Mouse (Mus musculus): ENCODE measurements around the gene Krtap5-2.
A peak's percentile ranks its signal among the peaks of the same experiment; 100 is the strongest.
"Not testable (repeated sequence)": the region's sequence is repeated elsewhere in the genome, so short reads cannot be mapped to it uniquely, and the experiment has no call there.

Krtap5-2 gene

DNA sequence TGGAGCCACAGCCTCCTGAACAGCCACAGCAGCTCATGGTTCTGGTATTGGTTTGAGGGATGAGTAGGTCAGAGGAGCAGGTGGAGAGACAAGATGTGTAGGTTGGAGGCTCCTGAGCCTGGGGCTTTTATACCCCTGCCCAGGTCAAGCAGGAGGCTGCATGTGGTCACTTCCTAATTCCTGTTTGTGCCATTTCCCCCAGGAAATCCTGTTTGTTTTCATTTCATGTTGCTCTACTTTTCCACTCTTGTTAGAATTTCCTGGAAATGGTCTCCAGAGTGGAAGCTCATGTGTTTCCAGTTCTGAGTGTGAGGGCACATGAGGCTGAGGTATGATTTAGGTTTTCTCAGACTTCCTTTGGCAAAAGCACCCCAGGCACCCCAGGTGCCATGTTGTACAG is at the start of gene Krtap5-2:
Gene Krtap5-2 (minus strand): TSS at position 101 of the 400 bp plus-strand sequence.
- not testable (repeated sequence) for DNase-seq

DNA sequence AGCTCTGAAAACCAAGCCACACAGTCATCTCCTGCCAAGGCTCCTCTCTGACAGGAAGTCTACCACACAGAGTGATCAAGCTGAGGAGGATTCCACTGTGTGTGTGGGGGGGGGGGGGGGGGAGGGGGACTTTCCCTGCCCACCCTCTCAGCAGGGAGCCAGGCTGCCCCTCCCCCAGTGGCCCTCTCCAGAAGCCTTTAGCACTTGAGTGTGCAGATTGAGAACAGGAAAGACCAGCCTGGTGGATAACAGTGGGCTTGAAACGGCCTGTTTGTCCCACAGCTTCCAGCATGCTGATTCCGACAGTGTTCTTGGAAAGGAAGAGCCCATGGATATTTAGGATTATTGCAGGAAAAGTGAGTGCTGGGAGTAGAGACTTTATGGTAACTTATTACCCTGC is 48.7 kb upstream of the Krtap5-2 start:
- no peak for DNase-seq

DNA sequence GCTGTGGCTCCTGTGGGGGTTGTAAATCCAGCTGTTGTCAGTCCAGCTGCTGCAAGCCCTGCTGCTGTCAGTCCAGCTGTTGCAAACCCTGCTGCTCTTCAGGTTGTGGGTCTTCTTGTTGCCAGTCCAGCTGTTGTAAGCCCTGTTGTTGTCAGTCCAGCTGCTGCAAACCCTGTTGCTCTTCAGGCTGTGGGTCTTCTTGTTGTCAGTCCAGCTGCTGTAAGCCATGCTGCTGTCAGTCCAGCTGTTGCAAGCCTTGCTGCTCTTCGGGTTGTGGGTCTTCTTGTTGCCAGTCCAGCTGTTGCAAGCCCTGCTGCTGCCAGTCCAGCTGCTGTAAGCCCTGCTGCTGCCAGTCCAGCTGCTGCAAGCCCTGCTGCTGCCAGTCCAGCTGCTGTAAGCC is 36.3 kb upstream of the Krtap5-2 start:
- not testable (repeated sequence) for DNase-seq

DNA sequence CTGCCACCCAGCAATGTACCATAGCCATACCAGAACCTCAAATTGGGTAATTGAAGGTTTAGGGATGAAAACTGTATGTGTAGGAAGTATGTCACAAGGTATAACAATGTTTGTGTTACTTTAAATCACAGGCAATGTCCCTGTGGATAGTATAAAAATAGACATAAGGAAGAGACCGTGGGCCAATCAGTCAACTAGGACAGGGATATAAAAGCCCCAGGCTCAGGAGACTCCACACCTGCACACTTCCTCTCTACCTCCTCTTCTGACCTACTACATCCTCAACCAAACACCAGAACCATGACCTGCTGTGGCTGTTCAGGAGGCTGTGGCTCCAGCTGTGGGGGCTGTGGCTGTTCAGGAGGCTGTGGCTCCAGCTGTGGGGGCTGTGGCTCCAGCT is 35.8 kb upstream of the Krtap5-2 start, which contains the start of gene Gm7579:
Gene Gm7579 (plus strand): TSS at position 301 of the 400 bp plus-strand sequence.
- no peak for DNase-seq

DNA sequence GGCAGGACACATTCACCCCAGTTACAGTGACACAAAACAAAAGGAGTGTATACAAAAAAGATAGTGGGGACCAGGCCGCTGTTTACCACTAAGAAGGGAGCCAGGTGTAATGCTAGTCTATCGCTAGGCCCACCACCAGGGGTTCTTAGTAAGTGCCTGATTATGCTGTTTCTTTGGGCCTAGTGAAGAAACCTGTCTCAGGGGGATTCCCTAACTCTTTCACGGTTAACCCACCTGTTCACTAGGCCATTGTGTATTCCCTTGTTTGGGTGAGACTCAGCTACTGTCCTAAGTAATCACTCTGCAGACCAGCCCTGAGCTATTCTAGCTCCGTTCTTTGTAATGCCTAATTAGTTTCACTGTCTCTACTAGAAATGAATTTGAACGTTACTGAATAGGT is 31.1 kb upstream of the Krtap5-2 start:
- DNase-seq: not testable (repeated sequence)

DNA sequence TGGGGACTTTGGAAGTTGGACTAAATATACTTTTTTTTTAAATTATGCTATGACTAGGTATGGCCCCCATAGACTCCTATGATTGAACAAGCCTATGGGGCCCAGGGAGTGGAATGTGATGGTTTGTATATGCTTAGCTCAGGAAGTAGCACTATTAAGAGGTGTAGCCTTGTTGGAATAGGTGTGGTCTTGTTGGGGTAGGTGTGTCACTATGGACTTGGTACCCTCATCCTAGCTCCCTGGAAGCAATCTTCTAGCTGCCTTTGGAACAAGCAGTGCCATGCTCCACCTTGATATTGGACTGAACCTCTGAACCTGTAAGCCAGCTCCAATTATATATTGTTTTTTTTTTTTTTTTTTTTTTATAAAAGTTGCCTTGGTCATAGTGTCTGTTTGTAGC is 29.7 kb upstream of the Krtap5-2 start:
- no peak for DNase-seq

DNA sequence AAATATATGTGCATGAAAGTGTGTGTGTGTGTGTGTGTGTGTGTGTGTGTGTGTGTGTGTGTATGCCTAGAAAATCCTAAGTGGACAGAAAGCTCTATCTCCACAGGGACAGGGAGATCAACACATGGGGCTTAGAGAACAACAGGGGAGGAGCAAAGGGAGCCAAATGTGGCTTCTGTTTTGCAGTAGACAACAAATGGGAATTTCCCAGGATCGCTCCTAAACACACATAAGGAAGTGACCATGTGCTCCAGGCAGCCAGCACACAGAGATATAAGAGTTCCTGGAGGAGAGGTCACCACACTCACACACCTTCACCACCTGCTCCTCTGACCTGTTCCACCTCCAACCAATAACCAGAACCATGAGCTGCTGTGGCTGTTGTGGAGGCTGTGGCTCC is 25.3 kb upstream of the Krtap5-2 start, which contains the start of gene Krtap5-3:
Gene Krtap5-3 (plus strand): TSS at position 301 of the 400 bp plus-strand sequence.
- DNase-seq: no peak

DNA sequence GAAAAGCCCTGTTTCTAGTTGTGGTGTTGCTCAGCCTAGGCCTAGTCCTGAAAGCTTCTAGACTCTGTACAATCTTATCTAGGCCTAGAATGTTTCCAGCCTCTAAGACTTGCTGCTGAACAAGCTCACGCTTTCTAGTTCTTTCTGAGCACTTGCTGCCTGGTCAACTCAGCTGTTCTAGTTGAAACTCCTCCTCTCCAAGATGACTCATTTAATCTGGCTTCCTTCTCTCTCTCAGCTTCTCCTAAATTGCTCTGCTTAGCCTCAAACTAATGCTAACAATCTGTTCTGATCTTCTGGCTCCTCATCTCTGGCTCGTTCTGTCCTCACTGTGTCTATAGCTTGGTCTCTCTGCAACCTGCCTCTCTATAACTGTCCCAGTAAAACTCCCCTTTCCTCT is 22.9 kb upstream of the Krtap5-2 start:
- DNase-seq: no peak

DNA sequence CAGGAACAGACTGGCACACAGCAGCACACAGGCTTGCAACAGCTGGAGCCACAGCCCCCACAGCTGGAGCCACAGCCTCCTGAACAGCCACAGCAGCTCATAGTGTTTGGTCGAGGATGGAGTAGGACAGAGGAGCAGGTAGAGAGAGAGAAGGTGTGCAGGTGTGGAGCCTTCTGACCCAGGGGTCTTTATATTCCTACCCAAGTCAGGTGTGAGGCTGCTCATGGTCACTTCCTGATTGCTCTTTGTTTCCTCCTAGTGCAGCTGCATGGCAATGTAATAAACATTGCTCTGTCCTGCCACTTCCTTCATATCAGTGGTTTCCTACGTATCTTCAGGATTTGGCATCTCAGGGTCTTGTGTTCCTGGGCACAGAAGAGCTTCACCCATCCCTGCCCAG is 14.5 kb upstream of the Krtap5-2 start, which contains the start of gene Gm10153:
Gene Gm10153 (minus strand): TSS at position 101 of the 400 bp plus-strand sequence.
- no peak for DNase-seq

DNA sequence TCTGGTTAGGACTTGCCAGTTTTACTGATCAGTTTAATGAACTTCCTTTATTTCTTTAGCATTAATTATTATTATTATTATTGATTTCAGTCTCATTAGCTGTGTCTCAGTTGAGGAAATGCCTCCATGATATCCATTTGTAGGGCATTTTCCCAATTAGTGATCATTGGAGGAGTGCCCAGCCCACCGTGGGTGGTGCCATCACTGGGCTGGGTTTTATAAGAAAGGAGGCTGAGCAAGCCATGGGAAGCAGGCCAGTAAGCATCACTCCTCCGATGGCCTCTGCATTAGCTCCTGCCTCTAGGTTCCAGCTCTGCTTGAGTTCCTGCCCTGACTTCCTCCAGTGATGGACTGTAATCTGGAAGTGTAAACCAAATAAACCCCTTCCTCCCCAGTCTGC is 12.4 kb upstream of the Krtap5-2 start:
- no peak for DNase-seq

DNA sequence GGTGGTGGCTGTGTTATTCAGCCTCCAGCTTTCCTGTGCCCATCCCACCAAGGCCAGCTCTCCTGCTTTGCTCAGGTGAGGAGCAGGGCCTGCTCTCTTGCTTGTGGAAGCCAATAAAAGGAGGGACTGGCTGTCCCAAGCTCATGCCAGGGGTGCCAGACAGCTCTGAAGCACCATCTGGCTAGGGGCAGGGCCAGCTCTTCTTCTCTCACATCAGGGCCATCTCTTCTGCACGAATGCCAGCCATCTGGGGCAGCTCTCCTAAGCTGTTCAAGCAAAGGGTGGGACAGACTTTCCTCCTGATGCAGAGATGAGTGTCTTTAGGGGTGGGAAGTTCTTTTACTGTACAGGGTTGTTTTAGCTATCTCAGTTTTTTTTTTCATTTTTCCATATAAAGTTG is 5.2 kb upstream of the Krtap5-2 start:
- no peak for DNase-seq

DNA sequence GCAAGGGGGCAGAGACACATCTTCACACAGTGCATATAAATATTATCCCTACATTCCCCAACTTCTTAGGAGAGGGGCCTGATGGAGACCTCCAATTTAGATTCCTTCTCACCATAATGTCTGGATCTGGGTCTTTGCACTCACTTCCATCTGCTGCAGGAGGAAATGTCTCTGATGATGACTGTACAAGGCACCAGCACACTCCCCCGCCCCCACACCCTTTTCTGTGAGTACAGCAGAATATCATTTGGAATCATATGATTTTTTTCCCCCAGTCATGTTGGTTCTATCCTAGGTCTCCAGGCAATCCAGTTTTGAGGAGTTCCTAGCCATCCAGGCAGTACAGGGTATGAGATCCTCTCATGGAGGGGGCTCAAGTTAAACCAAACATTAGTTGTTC is 2.9 kb upstream of the Krtap5-2 start:
- peak; percentile 6 for DNase-seq

DNA sequence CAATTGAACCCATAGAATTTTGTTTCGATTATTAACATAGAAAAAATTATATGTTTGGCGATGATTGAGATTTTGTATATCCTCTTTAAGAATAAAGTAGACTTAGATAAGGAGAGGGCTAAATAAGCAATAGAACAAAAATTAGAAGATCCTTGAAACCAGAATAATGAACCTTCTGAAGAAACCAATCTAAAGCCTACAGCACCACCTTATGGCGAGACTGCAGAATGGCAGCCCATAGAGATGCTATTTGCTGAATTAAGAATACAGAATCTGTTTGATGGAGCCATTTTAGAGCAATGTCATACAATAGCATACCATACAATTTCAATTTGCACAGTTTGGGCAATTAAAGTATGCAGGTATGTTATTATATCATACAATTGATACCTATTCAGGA is 6.0 kb downstream of the Krtap5-2 start:
- DNase-seq: no peak

DNA sequence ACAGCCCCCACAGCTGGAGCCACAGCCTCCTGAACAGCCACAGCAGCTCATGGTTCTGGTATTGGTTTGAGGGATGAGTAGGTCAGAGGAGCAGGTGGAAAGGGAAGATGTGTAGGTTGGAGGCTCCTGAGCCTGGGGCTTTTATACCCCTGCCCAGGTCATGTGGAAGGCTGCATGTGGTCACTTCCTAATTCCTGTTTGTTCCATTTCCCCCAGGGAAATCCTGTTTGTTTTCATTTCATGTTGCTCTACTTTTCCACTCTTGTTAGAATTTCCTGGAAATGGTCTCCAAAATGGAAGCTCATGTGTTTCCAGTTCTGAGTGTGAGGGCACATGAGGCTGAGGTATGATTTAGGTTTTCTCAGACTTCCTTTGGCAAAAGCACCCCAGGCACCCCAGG is 10.2 kb downstream of the Krtap5-2 start, which contains the start of gene Gm4553:
Gene Gm4553 (minus strand): TSS at position 101 of the 400 bp plus-strand sequence.
- not testable (repeated sequence) for DNase-seq

DNA sequence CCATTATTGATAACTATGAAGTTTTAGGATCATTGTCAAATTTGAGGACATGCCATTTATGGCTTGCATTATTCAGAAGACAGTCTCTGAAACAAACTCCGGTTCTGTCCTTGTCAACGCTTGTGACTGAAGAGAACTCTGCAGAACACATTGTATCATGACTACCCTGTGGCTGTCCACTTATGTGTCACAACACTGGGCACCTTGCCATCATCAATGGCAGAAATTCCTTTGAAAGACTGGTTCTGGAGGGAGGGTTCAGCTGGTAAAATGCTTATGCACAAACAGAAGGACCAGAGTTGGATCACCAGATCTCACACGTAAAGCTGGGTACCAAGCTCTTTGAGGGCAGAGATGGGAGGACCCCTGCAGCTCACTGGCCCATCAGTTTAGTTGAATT is 16.4 kb downstream of the Krtap5-2 start:
- no peak for DNase-seq

DNA sequence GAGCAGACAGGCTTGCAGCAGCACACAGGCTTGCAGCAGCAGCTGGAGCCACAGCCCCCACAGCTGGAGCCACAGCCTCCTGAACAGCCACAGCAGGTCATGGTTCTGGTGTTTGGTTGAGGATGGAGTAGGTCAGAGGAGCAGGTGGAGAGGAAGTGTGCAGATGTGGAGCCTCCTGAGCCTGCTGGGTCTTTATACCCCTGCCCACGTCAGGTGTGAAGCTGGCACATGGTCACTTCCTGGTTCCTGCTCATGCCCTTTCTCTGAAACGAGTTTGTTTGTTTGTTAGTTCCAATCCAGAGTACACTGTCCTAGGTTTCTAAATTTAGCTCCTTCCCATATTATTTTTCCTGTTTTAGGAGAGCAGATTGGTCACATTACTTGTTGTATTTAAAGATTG is 18.8 kb downstream of the Krtap5-2 start, which contains the start of gene Gm29735:
Gene Gm29735 (minus strand): TSS at position 101 of the 400 bp plus-strand sequence.
- DNase-seq: not testable (repeated sequence)

DNA sequence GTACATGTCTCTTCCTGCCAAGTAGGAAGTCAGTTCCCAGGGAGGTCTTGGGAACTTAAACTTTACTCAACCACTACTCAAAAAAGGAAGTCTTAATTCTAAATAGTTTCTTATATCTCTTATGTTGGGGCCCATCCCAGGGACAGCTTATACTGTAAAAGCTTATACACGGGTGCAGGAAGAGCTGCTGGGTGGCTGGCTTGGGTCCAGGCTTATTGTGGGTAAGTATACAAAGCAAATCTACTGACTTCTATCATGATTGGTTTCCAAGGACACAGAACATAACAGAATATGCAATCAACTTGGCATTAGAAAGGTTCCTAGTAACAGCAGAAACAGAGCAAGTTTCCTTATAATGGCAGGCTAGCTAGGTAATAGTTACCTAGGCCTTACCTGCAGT is 20.5 kb downstream of the Krtap5-2 start:
- DNase-seq: no peak

DNA sequence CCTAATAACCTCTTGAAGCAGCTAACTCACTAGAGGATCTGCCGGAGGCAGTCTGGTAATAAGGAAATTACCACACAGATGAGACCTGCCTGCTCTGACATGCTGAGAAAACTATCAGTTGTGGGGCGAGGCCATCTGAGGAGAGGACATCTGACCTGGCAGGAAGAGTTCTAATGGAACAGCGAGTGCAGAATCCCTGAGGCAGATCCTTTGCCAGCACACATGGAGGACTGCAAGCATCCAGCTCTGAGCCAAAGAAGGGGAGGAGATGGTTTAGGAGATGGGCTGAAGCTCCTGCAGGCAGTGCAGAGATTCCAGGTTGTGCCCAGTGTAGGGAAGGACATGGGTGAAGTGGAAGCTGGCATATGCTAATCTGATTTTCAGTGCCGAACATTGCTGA is 23.6 kb downstream of the Krtap5-2 start:
- DNase-seq: no peak

DNA sequence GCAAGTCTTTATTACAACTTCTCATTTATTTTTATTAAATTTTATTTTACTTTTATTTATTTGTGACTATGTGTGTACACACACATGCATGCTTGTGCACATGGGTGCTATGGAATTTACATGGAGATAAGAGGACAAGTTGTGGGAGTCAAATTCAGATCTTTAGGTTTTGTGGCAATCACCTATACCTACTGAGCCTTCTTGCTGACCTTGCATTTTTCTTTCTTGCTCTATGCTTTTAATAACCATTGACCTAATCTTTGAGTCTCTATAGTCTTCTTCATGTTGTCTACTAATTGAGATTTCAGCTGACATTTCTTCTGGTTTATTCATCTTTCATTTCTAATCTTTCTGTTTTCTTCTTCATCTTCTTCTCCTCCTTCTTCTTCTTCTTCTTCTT is 27.2 kb downstream of the Krtap5-2 start:
- DNase-seq: no peak

DNA sequence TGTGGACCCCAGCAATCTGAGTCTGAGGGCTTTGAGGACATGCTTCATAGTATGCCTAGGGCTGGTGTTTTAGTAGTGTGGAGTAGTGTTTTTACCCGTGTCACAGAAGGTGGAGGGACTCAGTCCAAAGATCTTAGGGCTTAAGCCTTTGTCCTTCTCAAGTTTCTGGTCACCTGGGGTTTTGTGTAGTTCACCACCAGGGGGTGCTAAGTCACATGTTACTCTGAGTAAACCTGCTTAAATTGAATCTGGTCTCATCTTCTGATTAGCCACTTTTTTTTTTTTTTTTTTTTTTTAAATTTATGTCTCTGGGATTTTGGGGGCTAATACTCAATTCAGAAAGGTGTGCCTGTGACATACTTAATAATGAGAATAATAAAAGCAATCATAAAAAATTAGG is 29.8 kb downstream of the Krtap5-2 start:
- peak; percentile 33 for DNase-seq

DNA sequence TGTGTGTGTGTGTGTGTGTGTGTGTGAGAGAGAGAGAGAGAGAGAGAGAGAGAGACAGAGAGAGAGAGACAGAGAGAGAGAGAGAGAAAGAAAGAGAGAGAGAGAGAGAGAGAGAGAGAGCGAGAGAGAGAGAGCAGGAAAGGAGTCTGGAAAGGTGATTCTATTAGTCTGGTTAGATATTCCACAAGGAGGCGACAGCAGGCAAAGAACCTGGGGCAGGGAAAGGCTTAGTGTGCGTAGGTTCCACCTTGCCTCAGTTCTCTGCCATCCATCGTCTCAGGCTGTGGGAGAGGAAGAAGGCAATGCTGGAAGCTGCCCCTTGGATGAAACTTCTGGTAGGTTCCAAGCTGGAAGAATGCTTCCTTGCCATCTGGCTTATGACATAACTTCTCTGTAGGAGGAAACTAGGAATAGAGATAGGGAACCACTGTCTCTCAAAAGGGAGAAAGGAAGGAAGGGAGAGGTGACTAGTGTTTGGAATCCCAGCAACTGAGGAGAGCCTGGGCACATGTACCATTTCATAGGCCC is 30.3 kb downstream of the Krtap5-2 start:
- peak; percentile 20 for DNase-seq

DNA sequence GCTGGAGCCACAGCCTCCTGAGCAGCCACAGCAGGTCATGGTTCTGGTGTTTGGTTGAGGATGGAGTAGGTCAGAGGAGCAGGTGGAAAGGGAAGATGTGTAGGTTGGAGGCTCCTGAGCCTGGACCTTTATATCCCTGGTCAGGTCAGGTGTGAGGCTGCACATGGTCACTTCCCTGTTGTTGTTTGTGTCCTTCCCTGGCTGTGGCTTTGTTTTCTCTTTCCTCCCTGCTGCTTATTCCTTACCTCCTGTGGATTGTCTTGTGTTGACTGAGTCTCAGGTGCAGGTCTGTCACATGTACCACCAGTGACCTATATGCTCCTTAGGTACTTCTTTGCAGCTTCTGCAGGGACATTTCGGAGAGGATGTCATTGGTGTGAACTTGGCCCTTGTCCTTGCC is 31.3 kb downstream of the Krtap5-2 start, which contains the start of gene Gm45337:
Gene Gm45337 (minus strand): TSS at position 101 of the 400 bp plus-strand sequence.
- no peak for DNase-seq

DNA sequence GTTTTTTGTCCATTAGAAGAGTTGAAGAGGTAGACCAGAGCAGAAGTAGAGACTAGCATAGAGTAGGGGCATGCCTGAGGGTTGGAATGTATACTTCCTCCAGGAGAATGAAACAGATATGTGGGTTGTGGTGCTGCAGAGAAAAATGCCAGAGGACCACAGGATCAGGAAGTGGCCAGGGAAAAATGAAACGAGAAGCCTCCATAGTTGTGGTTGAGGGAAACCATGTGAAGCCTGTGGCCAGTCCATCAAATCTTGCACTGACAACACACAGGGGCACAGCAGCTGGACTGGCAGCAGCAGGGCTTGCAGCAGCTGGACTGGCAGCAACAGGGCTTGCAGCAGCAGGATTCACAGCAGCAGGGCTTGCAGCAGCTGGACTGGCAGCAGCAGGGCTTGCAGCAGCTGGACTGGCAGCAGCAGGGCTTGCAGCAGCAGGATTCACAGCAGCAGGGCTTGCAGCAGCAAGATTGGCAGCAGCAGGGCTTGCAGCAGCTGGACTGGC is 32.2 kb downstream of the Krtap5-2 start:
- DNase-seq: not testable (repeated sequence)

DNA sequence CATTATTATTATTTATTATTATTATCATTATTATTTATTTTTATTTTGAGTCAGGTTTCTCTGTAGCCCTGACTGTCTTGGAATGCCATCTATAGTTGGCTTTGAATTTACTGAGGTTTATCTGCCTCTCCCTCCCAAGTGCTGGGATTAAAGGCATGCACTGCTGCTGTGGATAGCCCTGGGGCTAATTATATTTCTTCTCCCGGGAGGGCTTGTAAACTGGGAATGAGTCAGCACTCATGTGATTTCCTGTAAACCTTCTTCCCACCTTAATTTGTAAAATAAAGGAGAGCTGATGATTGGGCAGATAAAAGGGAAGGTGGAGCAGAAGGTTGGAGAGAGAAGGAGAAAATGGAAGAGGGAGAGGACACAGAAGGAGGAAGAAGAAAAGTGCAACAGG is 35.1 kb downstream of the Krtap5-2 start:
- no peak for DNase-seq

DNA sequence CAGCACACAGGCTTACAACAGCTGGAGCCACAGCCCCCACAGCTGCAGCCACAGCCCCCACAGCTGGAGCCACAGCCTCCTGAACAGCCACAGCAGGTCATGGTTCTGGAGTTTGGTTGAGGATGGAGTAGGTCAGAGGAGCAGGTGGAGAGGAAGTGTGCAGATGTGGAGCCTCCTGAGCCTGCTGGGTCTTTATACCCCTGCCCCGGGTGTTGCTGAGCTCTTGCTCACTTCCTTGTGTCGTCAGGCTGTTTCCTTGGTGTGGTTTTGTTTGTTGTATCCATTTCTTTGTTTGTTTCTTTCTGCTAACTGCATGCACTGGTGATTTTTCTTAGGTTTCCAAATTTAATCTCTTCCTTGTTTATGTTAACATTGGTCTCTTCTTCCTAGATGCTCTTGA is 39.9 kb downstream of the Krtap5-2 start, which contains the start of gene Gm39115:
Gene Gm39115 (minus strand): TSS at position 101 of the 400 bp plus-strand sequence.
- not testable (repeated sequence) for DNase-seq

Measured in right cerebral cortex, adult 18-20 months (tissue).